Mouse (Mus musculus) forebrain, embryonic 13.5 days (tissue): ENCODE measurements around the gene Slc16a7. TPM values are rescaled to one million over a fixed set of nuclear protein-coding genes. Genes with fewer than 3 reads are reported as not detected.
A peak's percentile ranks its signal among the peaks of the same experiment; 100 is the strongest.

Source experiments
- ATAC-seq: fragments of 200-750 bp; cut with Nextera tagmentation; 2 replicates; pipeline ENCODE4 v1.8.0; 2017
- H3K27ac ChIP-seq: fragments of 300-500 bp; sonication (generic); 2 replicates; pipeline ENCODE4 v1.5.1; 2015; ENCODE audit warnings: inconsistent platforms, mild to moderate bottlenecking, moderate library complexity
- H3K27me3 ChIP-seq: fragments of 300-500 bp; sonication (generic); 2 replicates; pipeline ENCODE4 v1.6.1; 2015; ENCODE audit warnings: mild to moderate bottlenecking, inconsistent platforms
- H3K36me3 ChIP-seq: fragments of 300-500 bp; sonication (generic); 2 replicates; pipeline ENCODE4 v1.6.1; 2015; ENCODE audit warnings: mild to moderate bottlenecking, inconsistent platforms; ENCODE audit not compliant: poor library complexity, severe bottlenecking
- H3K4me1 ChIP-seq: fragments of 300-500 bp; sonication (generic); 2 replicates; pipeline ENCODE4 v1.6.1; 2015; ENCODE audit warnings: inconsistent platforms
- H3K4me2 ChIP-seq: fragments of 300-500 bp; sonication (generic); 2 replicates; pipeline ENCODE4 v1.6.1; 2015; ENCODE audit warnings: inconsistent platforms, mild to moderate bottlenecking, moderate library complexity
- H3K4me3 ChIP-seq: fragments of 300-500 bp; sonication (generic); 2 replicates; pipeline ENCODE4 v1.5.1; 2015; ENCODE audit warnings: mild to moderate bottlenecking, inconsistent platforms
- H3K9ac ChIP-seq: fragments of 300-500 bp; sonication (generic); 2 replicates; pipeline ENCODE4 v1.6.1; 2015; ENCODE audit warnings: mild to moderate bottlenecking, inconsistent platforms
- H3K9me3 ChIP-seq: fragments of 300-500 bp; sonication (generic); replicated peaks from 2 replicates; pipeline ENCODE4 v1.6.1; 2016; ENCODE audit warnings: inconsistent platforms
- WGBS: fragments of 180-500 bp; shearing (Covaris S2); methylation state at CpG from one replicate; pipeline ENCODE4 v1.1.7; 2015; 5-methylcytosine and 5-hydroxymethylcytosine counted together
- polyA plus RNA-seq: library from polyadenylated mRNA; unstranded; fragments of >200 nt; fragmentation: Nextera tagmentation; extraction: Ambion mirVana; gene quantifications from 2 replicates; pipeline ENCODE4 v1.2.1, GENCODE M21; 2015

Gene Slc16a7
- polyA plus RNA-seq, 1 experiment from 2014 or later = 2.6 TPM

DNA sequence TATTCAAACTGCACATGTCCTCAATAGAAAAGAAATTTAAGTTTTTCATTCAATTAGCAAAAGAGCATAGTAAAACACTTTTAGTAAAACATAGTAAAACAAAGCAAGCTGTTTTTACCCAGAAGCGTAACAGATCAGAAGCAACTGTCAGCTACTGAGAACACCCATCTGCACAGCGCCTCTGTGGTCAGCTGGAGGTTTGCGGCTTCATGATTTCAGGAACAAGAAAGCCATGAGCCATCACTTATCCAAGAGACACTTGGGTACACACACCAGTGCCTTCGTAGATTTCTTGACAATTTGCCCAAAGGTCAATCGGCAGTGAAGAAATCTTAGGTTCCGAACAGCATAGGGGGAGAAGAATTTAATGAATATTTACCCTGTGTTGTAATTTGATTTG, 71.9 kb downstream of the Slc16a7 start:
- ATAC-seq = no peak
- H3K4me2 ChIP-seq = no peak overlapping the region
- WGBS = 86% methylated on average over 6 of the region's 6 CpGs

GRCm38 (mm10) chr10:125310855-125311254, 78.4 kb downstream of the Slc16a7 start:
- H3K36me3 ChIP-seq = no peaks in the 10 kb centered on the region
- H3K27me3 ChIP-seq = no peaks in the 10 kb centered on the region
- no peak overlapping the region for H3K9ac ChIP-seq
- no peak overlapping the region for H3K27ac ChIP-seq
- no peak overlapping the region for H3K4me2 ChIP-seq
- WGBS = 90% methylated on average over 2 of the region's 2 CpGs
- H3K4me1 ChIP-seq = no peaks in the 10 kb centered on the region
- ATAC-seq = no peak
- H3K4me3 ChIP-seq = no peak overlapping the region
- no peaks in the 10 kb centered on the region for H3K9me3 ChIP-seq

More for the DNA sequence above, 71.9 kb downstream of the Slc16a7 start:
- no peaks in the 10 kb centered on the region for H3K27me3 ChIP-seq
- no peaks in the 10 kb centered on the region for H3K4me1 ChIP-seq
- no peak overlapping the region for H3K4me3 ChIP-seq
- no peaks in the 10 kb centered on the region for H3K9me3 ChIP-seq
- H3K27ac ChIP-seq = no peak overlapping the region
- no peak overlapping the region for H3K9ac ChIP-seq
- H3K36me3 ChIP-seq = no peaks in the 10 kb centered on the region

DNA sequence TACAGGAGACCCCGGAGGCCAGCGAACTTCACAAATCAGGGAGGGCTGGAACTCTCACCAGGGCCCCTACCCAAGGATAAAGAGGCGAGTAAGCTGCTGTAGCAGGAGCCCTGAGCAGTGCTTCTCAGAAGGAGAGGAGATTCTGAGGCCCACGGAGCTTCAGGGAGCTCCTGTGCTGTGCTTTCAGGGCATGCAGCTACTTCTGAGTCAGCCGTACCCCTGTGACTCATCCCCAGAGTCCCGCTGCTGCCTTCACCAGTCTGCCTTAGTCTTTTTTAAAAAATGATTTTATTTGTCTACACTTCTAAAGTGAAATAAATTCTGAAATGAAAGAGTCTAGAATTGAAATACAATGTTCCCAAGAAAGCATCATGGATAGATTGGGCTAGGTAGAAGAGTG, 91.2 kb downstream of the Slc16a7 start:
- ATAC-seq = no peak
- Histone ChIP-seq H3K4me2 (no peak overlapping the region), H3K9me3 (no peaks in the 10 kb centered on the region), H3K36me3 (no peaks in the 10 kb centered on the region), H3K9ac (no peak overlapping the region), H3K4me3 (no peak overlapping the region), H3K4me1 (no peaks in the 10 kb centered on the region), H3K27me3 (no peaks in the 10 kb centered on the region), H3K27ac (no peak overlapping the region)
- WGBS = 74% methylated on average over 6 of the region's 6 CpGs

DNA sequence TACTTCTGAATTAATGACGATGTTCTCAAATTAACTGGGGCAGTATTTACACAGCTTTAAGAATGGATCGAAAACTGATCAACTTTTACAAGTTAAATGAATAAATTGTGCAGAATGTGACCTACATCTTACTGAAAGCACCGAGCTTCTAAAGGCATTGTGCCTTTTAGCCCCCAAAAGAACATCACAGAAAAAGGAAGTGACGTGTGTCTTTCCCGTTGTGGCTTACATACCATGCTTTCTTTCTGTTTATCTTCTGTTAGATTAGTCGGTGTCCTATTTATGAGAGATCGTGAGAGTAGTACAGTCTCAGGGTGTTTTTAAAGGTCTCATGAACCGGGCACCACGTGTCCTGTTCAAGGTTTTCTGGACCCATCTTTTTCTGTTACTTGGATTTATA, 98.9 kb downstream of the Slc16a7 start:
- WGBS = 92% methylated on average over 9 of the region's 9 CpGs
- Histone ChIP-seq H3K36me3 (no peaks in the 10 kb centered on the region), H3K27me3 (no peaks in the 10 kb centered on the region), H3K27ac (no peak overlapping the region), H3K9me3 (no peaks in the 10 kb centered on the region), H3K4me2 (no peak overlapping the region), H3K4me1 (no peaks in the 10 kb centered on the region), H3K9ac (no peak overlapping the region), H3K4me3 (no peak overlapping the region)
- ATAC-seq = no peak

DNA sequence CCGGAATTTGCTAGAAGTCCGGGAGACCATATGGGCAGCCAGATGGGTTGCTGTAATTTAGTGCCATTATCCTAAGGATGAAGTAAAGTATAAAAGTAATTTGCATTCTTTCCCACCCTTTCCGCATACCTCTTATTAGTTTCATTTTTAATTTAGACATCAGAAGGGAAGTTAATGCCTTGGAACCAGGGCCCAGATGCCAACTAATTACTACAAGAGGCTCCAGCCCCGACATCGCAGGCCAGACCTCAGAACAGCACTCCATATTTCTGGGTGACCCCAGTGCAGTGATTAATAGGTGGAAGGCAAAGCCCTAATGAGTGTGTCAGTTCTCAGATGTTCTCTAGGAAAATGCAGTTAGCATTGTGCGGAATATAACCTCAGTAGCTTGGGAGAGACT, 100.7 kb downstream of the Slc16a7 start:
- H3K4me2 ChIP-seq = no peak overlapping the region
- no peak overlapping the region for H3K4me3 ChIP-seq
- H3K36me3 ChIP-seq = no peaks in the 10 kb centered on the region
- no peak overlapping the region for H3K9ac ChIP-seq
- H3K27ac ChIP-seq = no peak overlapping the region
- H3K9me3 ChIP-seq = no peaks in the 10 kb centered on the region
- 66% methylated on average over 6 of the region's 6 CpGs for WGBS
- H3K4me1 ChIP-seq = no peaks in the 10 kb centered on the region
- H3K27me3 ChIP-seq = no peaks in the 10 kb centered on the region
- ATAC-seq = peak; percentile 57; the same call in 1 of the 2 replicates

- H3K36me3 ChIP-seq = no peaks in the 10 kb centered on the region
- no peak overlapping the region for H3K4me3 ChIP-seq
- no peaks in the 10 kb centered on the region for H3K4me1 ChIP-seq
- no peak overlapping the region for H3K9ac ChIP-seq
- ATAC-seq = no peak
- 59% methylated on average over 5 of the region's 5 CpGs for WGBS
- H3K27ac ChIP-seq = no peak overlapping the region
- no peaks in the 10 kb centered on the region for H3K27me3 ChIP-seq
- no peak overlapping the region for H3K4me2 ChIP-seq
- no peaks in the 10 kb centered on the region for H3K9me3 ChIP-seq
Observed at GRCm38 (mm10) chr10:125285386-125285785, 103.9 kb downstream of the Slc16a7 start.

- peaks cover 14% of the 10 kb centered on the region for H3K4me1 ChIP-seq
- no peak overlapping the region for H3K9ac ChIP-seq
- no peak overlapping the region for H3K4me3 ChIP-seq
- peak overlapping the region; percentile 54; the same call in 1 of the 2 replicates for H3K27ac ChIP-seq
- no peaks in the 10 kb centered on the region for H3K27me3 ChIP-seq
- H3K36me3 ChIP-seq = no peaks in the 10 kb centered on the region
- peak overlapping the region; percentile 33; the same call in 1 of the 2 replicates for H3K4me2 ChIP-seq
- 34% methylated on average over 12 of the region's 12 CpGs for WGBS
- H3K9me3 ChIP-seq = no peaks in the 10 kb centered on the region
- peak; percentile 93 for ATAC-seq
Observed at GRCm38 (mm10) chr10:125275149-125275848, 114.0 kb downstream of the Slc16a7 start.

GRCm38 (mm10) chr10:125274519-125275148, 114.6 kb downstream of the Slc16a7 start:
- peak; percentile 74; the same call in 1 of the 2 replicates for ATAC-seq
- no peak overlapping the region for H3K27ac ChIP-seq
- WGBS = 32% methylated on average over 5 of the region's 5 CpGs

DNA sequence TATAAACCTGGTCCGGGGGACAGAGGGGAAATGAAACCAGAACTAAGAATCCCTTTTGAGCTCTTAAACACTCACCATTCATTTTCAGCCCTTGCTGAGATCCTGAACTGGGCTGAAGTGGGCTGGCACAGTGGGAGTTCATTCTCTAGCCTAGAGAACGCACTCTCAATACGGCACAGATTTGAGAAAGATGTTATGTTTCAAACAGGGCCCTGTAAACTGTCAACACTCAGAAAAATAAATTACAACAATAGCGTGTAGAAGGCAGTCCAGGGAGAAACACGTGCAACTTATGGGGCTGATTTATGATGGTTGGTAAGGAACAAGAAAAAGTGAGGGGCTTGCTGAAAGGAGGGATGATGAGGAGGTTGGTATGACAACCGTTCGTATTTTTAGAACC, 115.5 kb downstream of the Slc16a7 start:
- Histone ChIP-seq H3K27me3 (no peaks in the 10 kb centered on the region), H3K9ac (no peak overlapping the region), H3K36me3 (no peaks in the 10 kb centered on the region), H3K4me3 (no peak overlapping the region), H3K9me3 (no peaks in the 10 kb centered on the region), H3K27ac (no peak overlapping the region), H3K4me2 (no peak overlapping the region), H3K4me1 (peaks cover 14% of the 10 kb centered on the region)
- no peak for ATAC-seq
- WGBS = 33% methylated on average over 7 of the region's 7 CpGs

More at GRCm38 (mm10) chr10:125274519-125275148, 114.6 kb downstream of the Slc16a7 start:
- Histone ChIP-seq H3K9me3 (no peaks in the 10 kb centered on the region), H3K4me2 (0 out of 2 replicates have a peak overlapping the region, but pooled peaks have one; percentile 12), H3K27me3 (no peaks in the 10 kb centered on the region), H3K4me1 (peaks cover 14% of the 10 kb centered on the region), H3K4me3 (no peak overlapping the region), H3K36me3 (no peaks in the 10 kb centered on the region), H3K9ac (no peak overlapping the region)

DNA sequence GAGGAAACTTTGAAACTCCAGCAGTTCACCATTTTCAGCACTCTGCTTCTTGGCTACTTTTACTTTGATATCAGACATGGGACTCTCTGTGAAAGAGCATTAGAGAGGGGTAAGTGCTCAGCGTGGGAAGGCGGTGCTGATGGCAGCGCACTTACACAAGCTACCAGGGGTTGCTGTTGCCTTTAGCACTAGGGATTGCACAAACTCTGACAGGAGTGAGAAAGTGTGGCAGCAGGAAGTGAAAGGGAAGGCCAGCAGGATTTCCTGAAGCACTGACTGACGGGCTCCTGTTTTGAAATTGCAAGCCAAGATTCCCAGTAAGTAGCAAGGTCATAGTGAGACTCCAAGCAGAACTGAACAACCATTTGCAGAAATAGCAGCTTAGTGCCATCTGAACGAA, 117.8 kb downstream of the Slc16a7 start:
- H3K4me1 ChIP-seq = peaks cover 14% of the 10 kb centered on the region
- H3K36me3 ChIP-seq = no peaks in the 10 kb centered on the region
- H3K27me3 ChIP-seq = no peaks in the 10 kb centered on the region
- no peak overlapping the region for H3K4me3 ChIP-seq
- WGBS = 85% methylated on average over 5 of the region's 5 CpGs
- no peak overlapping the region for H3K27ac ChIP-seq
- ATAC-seq = no peak
- no peak overlapping the region for H3K9ac ChIP-seq
- H3K9me3 ChIP-seq = no peaks in the 10 kb centered on the region
- H3K4me2 ChIP-seq = no peak overlapping the region

DNA sequence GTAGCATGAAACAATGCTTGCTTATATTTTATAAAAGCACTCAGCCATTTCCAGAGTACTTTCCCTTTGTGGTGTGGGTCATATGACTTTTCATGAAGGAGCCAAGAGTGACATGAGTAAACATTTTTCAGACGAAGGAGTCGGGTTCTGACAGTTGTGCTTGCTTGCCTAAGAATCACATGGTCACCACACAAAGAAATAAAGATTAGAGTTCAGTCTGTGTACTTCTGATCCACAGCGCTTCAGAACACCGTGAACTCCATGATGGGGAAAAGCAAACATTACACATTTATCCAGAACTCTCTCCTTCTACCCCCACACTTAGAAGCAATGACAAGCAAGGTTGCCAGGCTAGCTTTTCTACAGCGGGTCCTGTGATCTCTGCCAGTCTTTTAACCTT, 119.0 kb downstream of the Slc16a7 start:
- ATAC-seq = no peak
- Histone ChIP-seq H3K27me3 (no peaks in the 10 kb centered on the region), H3K27ac (no peak overlapping the region), H3K4me3 (no peak overlapping the region), H3K9ac (no peak overlapping the region), H3K4me2 (no peak overlapping the region), H3K9me3 (no peaks in the 10 kb centered on the region), H3K4me1 (peaks cover 14% of the 10 kb centered on the region), H3K36me3 (no peaks in the 10 kb centered on the region)
- 84% methylated on average over 5 of the region's 5 CpGs for WGBS

DNA sequence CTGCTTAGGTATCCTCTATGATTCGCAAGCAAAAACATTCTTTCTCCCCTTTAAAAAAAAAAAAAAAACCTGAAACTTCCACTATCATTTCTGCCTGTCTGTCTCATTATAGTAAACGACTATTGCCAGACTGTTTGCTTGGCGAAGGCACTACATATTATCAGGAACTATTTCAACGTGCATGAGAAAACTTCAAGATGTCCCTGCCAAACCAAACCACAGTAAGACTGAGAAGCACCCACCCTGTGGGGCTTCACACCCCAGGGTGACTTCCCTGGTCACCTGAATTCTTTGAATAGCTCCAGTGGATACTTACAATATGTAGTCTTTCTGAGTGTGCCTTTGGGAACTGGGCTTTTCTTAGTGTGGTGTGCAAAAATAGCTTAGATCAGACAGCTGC, 122.9 kb downstream of the Slc16a7 start:
- Histone ChIP-seq H3K9ac (no peak overlapping the region), H3K27me3 (no peaks in the 10 kb centered on the region), H3K4me1 (peaks cover 4% of the 10 kb centered on the region; the same call in 1 of the 2 replicates), H3K27ac (no peak overlapping the region), H3K4me3 (no peak overlapping the region), H3K4me2 (peak overlapping the region; percentile 15; the same call in 1 of the 2 replicates), H3K9me3 (no peaks in the 10 kb centered on the region), H3K36me3 (no peaks in the 10 kb centered on the region)
- WGBS = 58% methylated on average over 4 of the region's 4 CpGs
- ATAC-seq = no peak
